Mouse (Mus musculus): ENCODE measurements around the gene Srcap.
"Not testable (repeated sequence)": the region's sequence is repeated elsewhere in the genome, so short reads cannot be mapped to it uniquely, and the experiment has no call there.

Srcap gene

GRCm38 (mm10) chr7:127489982-127490381, 21.8 kb upstream of the Srcap start:
- DNase-seq (ENCODE audit: low read depth), result no peak

GRCm38 (mm10) chr7:127491846-127492245, 19.9 kb upstream of the Srcap start:
- DNase-seq (ENCODE audit: low read depth), result no peak

- no peak for DNase-seq (ENCODE audit: low read depth)
These were observed 17.1 kb upstream of the Srcap start for GRCm38 (mm10) chr7:127494648-127495047.

GRCm38 (mm10) chr7:127497382-127497781, 14.4 kb upstream of the Srcap start:
- no peak for DNase-seq (ENCODE audit: low read depth)

- DNase-seq (ENCODE audit: low read depth), result no peak
These were observed 13.4 kb upstream of the Srcap start for GRCm38 (mm10) chr7:127498407-127498806.

GRCm38 (mm10) chr7:127508291-127508690, 3.5 kb upstream of the Srcap start:
- DNase-seq (ENCODE audit: low read depth), result no peak

- DNase-seq (ENCODE audit: low read depth), result not testable (repeated sequence)
These were observed 2.0 kb upstream of the Srcap start for GRCm38 (mm10) chr7:127509830-127510229.

GRCm38 (mm10) chr7:127511241-127511640, 542 bp upstream of the Srcap start:
- no peak for DNase-seq (ENCODE audit: low read depth)

- DNase-seq (ENCODE audit: low read depth), result peak; percentile 53
These were observed 640 bp downstream of the Srcap start for GRCm38 (mm10) chr7:127512231-127513015.

GRCm38 (mm10) chr7:127513016-127513390, 1.2 kb downstream of the Srcap start:
- DNase-seq (ENCODE audit: low read depth), result no peak

GRCm38 (mm10) chr7:127513781-127514180, 2.0 kb downstream of the Srcap start:
- no peak for DNase-seq (ENCODE audit: low read depth)

- no peak for DNase-seq (ENCODE audit: low read depth)
These were observed 4.1 kb downstream of the Srcap start for GRCm38 (mm10) chr7:127515846-127516245.

- no peak for DNase-seq (ENCODE audit: low read depth)
These were observed 4.6 kb downstream of the Srcap start for GRCm38 (mm10) chr7:127516344-127516743.

- no peak for DNase-seq (ENCODE audit: low read depth)
These were observed 7.5 kb downstream of the Srcap start, which contains the start of gene Gm42715 for GRCm38 (mm10) chr7:127519284-127519683. Gene Gm42715 (plus strand): TSS chr7:127519584.

GRCm38 (mm10) chr7:127541671-127542070, 29.9 kb downstream of the Srcap start:
- DNase-seq (ENCODE audit: low read depth), result no peak

- DNase-seq (ENCODE audit: low read depth), result no peak
These were observed 37.5 kb downstream of the Srcap start for GRCm38 (mm10) chr7:127549116-127549835.

GRCm38 (mm10) chr7:127551558-127551957, 39.8 kb downstream of the Srcap start:
- DNase-seq (ENCODE audit: low read depth), result no peak

- DNase-seq (ENCODE audit: low read depth), result no peak
These were observed 48.8 kb downstream of the Srcap start for GRCm38 (mm10) chr7:127560580-127560979.

- no peak for DNase-seq (ENCODE audit: low read depth)
These were observed 49.6 kb downstream of the Srcap start, which contains the start of gene Tmem265 for GRCm38 (mm10) chr7:127561340-127561858. Gene Tmem265 (plus strand): TSS chr7:127561390.

- DNase-seq (ENCODE audit: low read depth), result peak; percentile 41
These were observed 52.8 kb downstream of the Srcap start for GRCm38 (mm10) chr7:127564381-127565150.

- DNase-seq (ENCODE audit: low read depth), result peak; percentile 97
These were observed 61.2 kb downstream of the Srcap start, which contains the start of gene Phkg2 for GRCm38 (mm10) chr7:127572895-127573471. Gene Phkg2 (plus strand): TSS chr7:127573340.
